Mouse (Mus musculus): Measurements from ENCODE around the gene Naxd. TPM values are rescaled to one million over a fixed set of nuclear protein-coding genes. Genes with fewer than 3 reads are reported as not detected.

Naxd gene
- polyA plus RNA-seq, 2 experiments, result 112 to 117 TPM

DNA sequence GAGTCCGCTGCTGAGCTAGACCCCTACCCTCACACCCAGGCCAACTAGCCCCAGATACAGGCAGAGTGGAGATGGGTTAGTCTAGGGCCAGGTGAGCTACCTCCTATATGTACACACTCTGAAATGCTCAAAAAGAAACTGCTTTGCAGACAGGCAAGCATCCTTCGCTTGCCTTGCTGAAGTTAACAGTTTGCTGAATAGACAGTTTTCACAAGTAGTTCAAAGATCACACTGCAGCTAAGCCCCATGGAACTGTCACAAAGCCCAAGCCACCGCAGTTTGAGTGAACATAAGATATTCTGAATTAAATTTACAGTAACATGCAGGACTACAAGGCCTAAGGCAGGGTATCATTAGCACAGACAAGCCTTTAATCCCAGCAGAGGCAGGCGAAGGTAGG lies 41.7 kb downstream of the Naxd start:
- H3K4me2 ChIP-seq (replicated peaks; ENCODE audit: low read depth, low read length, severe bottlenecking), result no peak overlapping the region
- H3K4me3 ChIP-seq (replicated peaks; ENCODE audit: low read length), result no peak overlapping the region
- WGBS, result 91% methylated on average over 4 of the region's 4 CpGs
- peaks cover 57% of the 10 kb centered on the region for H3K36me3 ChIP-seq (ENCODE audit: control insufficient read depth, insufficient read depth, low read length)
- no peak overlapping the region for H3K9ac ChIP-seq (ENCODE audit: low read depth, low read length, severe bottlenecking)
- no peak for TF ChIP-seq POLR2A (IDR thresholded peaks at IDR 0.05; ENCODE audit: borderline replicate concordance, extremely low read depth, insufficient read depth, insufficient read length)
- no peak for ATAC-seq (ENCODE audit: low FRiP score, low read depth)
- no peaks in the 10 kb centered on the region for H3K9me3 ChIP-seq (ENCODE audit: control insufficient read depth, low read length)
- no peak for DNase-seq (ENCODE audit: low spot score)
- H3K27ac ChIP-seq (replicated peaks; ENCODE audit: low read depth, low read length), result no peak overlapping the region
- H3K27me3 ChIP-seq (ENCODE audit: control insufficient read depth, insufficient read depth, low read length), result no peaks in the 10 kb centered on the region
- no peaks in the 10 kb centered on the region for H3K4me1 ChIP-seq (ENCODE audit: control insufficient read depth, insufficient read depth, low read length)

- no peaks in the 10 kb centered on the region for H3K9me3 ChIP-seq (ENCODE audit: control insufficient read depth, low read length)
These were observed 42.9 kb downstream of the Naxd start for GRCm38 (mm10) chr8:11540182-11540581.

DNA sequence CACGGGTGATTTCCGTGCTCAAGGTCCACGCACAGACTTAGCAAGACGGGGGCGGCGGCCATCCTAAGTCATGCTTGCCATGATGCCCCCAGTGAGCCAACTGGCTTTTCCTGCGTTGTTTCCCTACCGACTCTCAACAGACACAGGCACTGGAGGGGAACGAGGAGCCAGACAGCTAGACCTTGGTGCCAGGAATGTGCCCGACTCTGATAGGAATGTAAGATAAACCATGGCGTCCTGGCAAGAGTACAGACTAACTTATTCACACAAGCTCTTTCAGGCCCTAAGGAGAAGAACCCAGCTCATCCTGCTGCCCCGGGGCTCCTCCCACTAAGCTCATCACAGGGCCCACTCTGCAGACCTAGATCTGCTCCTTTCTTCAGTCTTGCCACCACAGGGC lies 44.7 kb downstream of the Naxd start:
- no peak overlapping the region for H3K9ac ChIP-seq (ENCODE audit: low read depth, low read length, severe bottlenecking)
- no peak overlapping the region for H3K4me3 ChIP-seq (replicated peaks; ENCODE audit: low read length)
- no peak for ATAC-seq (ENCODE audit: low FRiP score, low read depth)
- H3K36me3 ChIP-seq (ENCODE audit: control insufficient read depth, insufficient read depth, low read length), result peaks cover 57% of the 10 kb centered on the region
- no peaks in the 10 kb centered on the region for H3K27me3 ChIP-seq (ENCODE audit: control insufficient read depth, insufficient read depth, low read length)
- no peak overlapping the region for H3K27ac ChIP-seq (replicated peaks; ENCODE audit: low read depth, low read length)
- TF ChIP-seq POLR2A (IDR thresholded peaks at IDR 0.05; ENCODE audit: borderline replicate concordance, extremely low read depth, insufficient read depth, insufficient read length), result no peak
- no peak for DNase-seq (ENCODE audit: low spot score)
- WGBS, result 97% methylated on average over 12 of the region's 12 CpGs
- H3K9me3 ChIP-seq (ENCODE audit: control insufficient read depth, low read length), result no peaks in the 10 kb centered on the region
- H3K4me2 ChIP-seq (replicated peaks; ENCODE audit: low read depth, low read length, severe bottlenecking), result no peak overlapping the region
- H3K4me1 ChIP-seq (ENCODE audit: control insufficient read depth, insufficient read depth, low read length), result no peaks in the 10 kb centered on the region

More at GRCm38 (mm10) chr8:11540182-11540581, 42.9 kb downstream of the Naxd start:
- ATAC-seq (ENCODE audit: low FRiP score, low read depth) (no peak), DNase-seq (ENCODE audit: low spot score) (no peak)
- Histone ChIP-seq H3K4me2 (replicated peaks; ENCODE audit: low read depth, low read length, severe bottlenecking) (no peak overlapping the region), H3K36me3 (ENCODE audit: control insufficient read depth, insufficient read depth, low read length) (peaks cover 53% of the 10 kb centered on the region), H3K9ac (ENCODE audit: low read depth, low read length, severe bottlenecking) (no peak overlapping the region), H3K27ac (replicated peaks; ENCODE audit: low read depth, low read length) (no peak overlapping the region), H3K4me1 (ENCODE audit: control insufficient read depth, insufficient read depth, low read length) (no peaks in the 10 kb centered on the region), H3K27me3 (ENCODE audit: control insufficient read depth, insufficient read depth, low read length) (no peaks in the 10 kb centered on the region), H3K4me3 (replicated peaks; ENCODE audit: low read length) (no peak overlapping the region)
- TF ChIP-seq POLR2A (IDR thresholded peaks at IDR 0.05; ENCODE audit: borderline replicate concordance, extremely low read depth, insufficient read depth, insufficient read length), result no peak
- WGBS, result 90% methylated on average over 8 of the region's 8 CpGs

- no peak for DNase-seq (ENCODE audit: low spot score)
- H3K9me3 ChIP-seq (ENCODE audit: control insufficient read depth, low read length), result no peaks in the 10 kb centered on the region
- H3K4me2 ChIP-seq (replicated peaks; ENCODE audit: low read depth, low read length, severe bottlenecking), result no peak overlapping the region
- no peak for TF ChIP-seq POLR2A (IDR thresholded peaks at IDR 0.05; ENCODE audit: borderline replicate concordance, extremely low read depth, insufficient read depth, insufficient read length)
- H3K4me1 ChIP-seq (ENCODE audit: control insufficient read depth, insufficient read depth, low read length), result no peaks in the 10 kb centered on the region
- H3K9ac ChIP-seq (ENCODE audit: low read depth, low read length, severe bottlenecking), result no peak overlapping the region
- no peak for ATAC-seq (ENCODE audit: low FRiP score, low read depth)
- H3K36me3 ChIP-seq (ENCODE audit: control insufficient read depth, insufficient read depth, low read length), result peaks cover 49% of the 10 kb centered on the region
- H3K4me3 ChIP-seq (replicated peaks; ENCODE audit: low read length), result no peak overlapping the region
- 82% methylated on average over 4 of the region's 4 CpGs for WGBS
- no peak overlapping the region for H3K27ac ChIP-seq (replicated peaks; ENCODE audit: low read depth, low read length)
- H3K27me3 ChIP-seq (ENCODE audit: control insufficient read depth, insufficient read depth, low read length), result no peaks in the 10 kb centered on the region
These were observed 45.6 kb downstream of the Naxd start for GRCm38 (mm10) chr8:11542866-11543265.

DNA sequence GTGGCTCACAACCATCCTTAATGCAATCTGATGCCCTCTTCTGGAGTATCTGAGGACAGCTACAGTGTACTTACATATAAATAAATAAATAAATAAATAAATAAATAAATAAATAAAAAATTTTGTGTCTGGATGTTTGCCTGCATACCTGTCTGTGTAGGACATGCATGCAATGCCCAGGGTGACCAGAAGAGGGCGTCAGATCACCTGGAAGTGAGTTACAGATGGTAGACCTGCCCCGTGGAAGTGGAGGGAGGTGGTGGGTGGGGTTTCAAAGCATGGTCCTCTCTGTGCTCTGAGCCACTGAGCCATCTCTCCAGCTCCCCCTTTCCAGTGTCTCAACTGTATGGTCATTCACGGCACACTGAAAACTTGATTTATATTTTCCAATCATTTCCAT lies 47.1 kb downstream of the Naxd start:
- no peaks in the 10 kb centered on the region for H3K9me3 ChIP-seq (ENCODE audit: control insufficient read depth, low read length)
- TF ChIP-seq POLR2A (IDR thresholded peaks at IDR 0.05; ENCODE audit: borderline replicate concordance, extremely low read depth, insufficient read depth, insufficient read length), result no peak
- H3K36me3 ChIP-seq (ENCODE audit: control insufficient read depth, insufficient read depth, low read length), result peaks cover 45% of the 10 kb centered on the region

GRCm38 (mm10) chr8:11547063-11547462 lies 49.8 kb downstream of the Naxd start:
- Histone ChIP-seq H3K4me2 (replicated peaks; ENCODE audit: low read depth, low read length, severe bottlenecking) (no peak overlapping the region), H3K9me3 (ENCODE audit: control insufficient read depth, low read length) (no peaks in the 10 kb centered on the region), H3K27ac (replicated peaks; ENCODE audit: low read depth, low read length) (no peak overlapping the region), H3K4me3 (replicated peaks; ENCODE audit: low read length) (no peak overlapping the region), H3K36me3 (ENCODE audit: control insufficient read depth, insufficient read depth, low read length) (peaks cover 21% of the 10 kb centered on the region), H3K9ac (ENCODE audit: low read depth, low read length, severe bottlenecking) (no peak overlapping the region), H3K27me3 (ENCODE audit: control insufficient read depth, insufficient read depth, low read length) (no peaks in the 10 kb centered on the region), H3K4me1 (ENCODE audit: control insufficient read depth, insufficient read depth, low read length) (peaks cover 9% of the 10 kb centered on the region)
- ATAC-seq (ENCODE audit: low FRiP score, low read depth), result no peak
- no peak for TF ChIP-seq POLR2A (IDR thresholded peaks at IDR 0.05; ENCODE audit: borderline replicate concordance, extremely low read depth, insufficient read depth, insufficient read length)
- no peak for DNase-seq (ENCODE audit: low spot score)
- 56% methylated on average over 6 of the region's 6 CpGs for WGBS

More for the DNA sequence above, 47.1 kb downstream of the Naxd start:
- no peak for ATAC-seq (ENCODE audit: low FRiP score, low read depth)
- H3K27ac ChIP-seq (replicated peaks; ENCODE audit: low read depth, low read length), result no peak overlapping the region
- no peaks in the 10 kb centered on the region for H3K4me1 ChIP-seq (ENCODE audit: control insufficient read depth, insufficient read depth, low read length)
- no peaks in the 10 kb centered on the region for H3K27me3 ChIP-seq (ENCODE audit: control insufficient read depth, insufficient read depth, low read length)
- H3K9ac ChIP-seq (ENCODE audit: low read depth, low read length, severe bottlenecking), result no peak overlapping the region
- WGBS, result 61% methylated on average over 3 of the region's 3 CpGs
- no peak overlapping the region for H3K4me3 ChIP-seq (replicated peaks; ENCODE audit: low read length)
- DNase-seq (ENCODE audit: low spot score), result peak; percentile 22
- H3K4me2 ChIP-seq (replicated peaks; ENCODE audit: low read depth, low read length, severe bottlenecking), result no peak overlapping the region
